8 mouse cellular contexts compared by ENCODE assay signal in the genomic region with DNA sequence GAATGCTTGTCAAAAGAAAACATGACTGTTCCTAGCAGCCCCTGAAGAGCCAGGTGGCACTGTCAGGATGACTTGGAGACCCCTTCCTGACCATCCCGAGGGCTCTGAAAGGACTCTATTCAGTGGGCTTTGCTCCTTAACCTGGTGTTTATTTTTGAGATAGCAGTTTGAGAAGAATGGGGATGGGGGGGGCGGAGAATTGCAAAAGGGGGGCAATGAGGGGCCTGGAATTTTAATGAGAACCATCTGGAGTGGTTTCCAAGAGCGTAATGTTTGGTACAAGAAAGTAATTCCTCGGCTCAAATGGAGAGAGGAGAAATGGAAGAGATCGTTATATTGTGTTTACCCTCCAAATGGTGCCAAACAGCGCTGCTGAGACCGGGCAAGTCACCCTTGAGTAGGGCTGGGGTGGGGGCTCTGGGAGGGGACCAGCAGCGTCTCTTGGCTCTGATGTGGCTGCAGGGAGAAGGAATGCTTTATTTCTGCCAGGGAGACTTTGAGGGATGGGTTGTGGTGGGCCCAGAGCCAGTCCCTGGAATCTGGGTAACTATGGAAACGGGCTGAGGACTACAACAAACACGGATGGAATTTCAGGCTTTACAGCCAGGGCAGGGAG. TPM values are rescaled to one million over a fixed set of nuclear protein-coding genes. Genes with fewer than 3 reads are reported as not detected.
A peak's percentile ranks its signal among the peaks of the same experiment; 100 is the strongest.
DNase-seq lines count a peak whose midpoint lies in the region; ATAC-seq lines count a peak whose summit lies in the region.

No protein-coding gene starts in this region.

- WGBS in forebrain, embryonic 16.5 days = 1% methylated on average over 10 of the region's 10 CpGs
- WGBS in limb, embryonic 11.5 days = under 1% methylated on average over 10 of the region's 10 CpGs
- 7% methylated on average over 10 of the region's 10 CpGs for WGBS in midbrain, embryonic 14.5 days

- no peaks in the 10 kb centered on the region for H3K27me3 ChIP-seq in forebrain, embryonic 16.5 days (replicated peaks; ENCODE audit: control insufficient read depth, insufficient read depth, low read length)
- H3K27me3 ChIP-seq in limb, embryonic 11.5 days (ENCODE audit: control insufficient read depth, insufficient read depth, low read length) = no peaks in the 10 kb centered on the region
- no peaks in the 10 kb centered on the region for H3K27me3 ChIP-seq in midbrain, embryonic 14.5 days (ENCODE audit: control insufficient read depth, insufficient read depth, low read length)

- H3K36me3 ChIP-seq in forebrain, embryonic 16.5 days (ENCODE audit: control insufficient read depth, insufficient read depth) = no peaks in the 10 kb centered on the region
- no peaks in the 10 kb centered on the region for H3K36me3 ChIP-seq in limb, embryonic 11.5 days (ENCODE audit: control insufficient read depth, insufficient read depth, low read length)
- H3K36me3 ChIP-seq in midbrain, embryonic 14.5 days (ENCODE audit: control insufficient read depth, insufficient read depth, low read length) = no peaks in the 10 kb centered on the region

- peak overlapping the region; percentile 73 for H3K27ac ChIP-seq in forebrain, embryonic 16.5 days (ENCODE audit: low read length)
- H3K27ac ChIP-seq in limb, embryonic 11.5 days (replicated peaks; ENCODE audit: low read depth, low read length) = peak overlapping the region; percentile 97
- H3K27ac ChIP-seq in midbrain, embryonic 14.5 days (replicated peaks; ENCODE audit: low read depth, low read length) = no peak overlapping the region

- peaks cover 23% of the 10 kb centered on the region for H3K4me1 ChIP-seq in forebrain, embryonic 16.5 days (replicated peaks; ENCODE audit: control insufficient read depth, insufficient read depth, low read length)
- H3K4me1 ChIP-seq in limb, embryonic 11.5 days (ENCODE audit: control insufficient read depth, insufficient read depth, low read length) = peaks cover 33% of the 10 kb centered on the region
- H3K4me1 ChIP-seq in midbrain, embryonic 14.5 days (ENCODE audit: control insufficient read depth, insufficient read depth, low read length) = peaks cover 21% of the 10 kb centered on the region

- H3K4me2 ChIP-seq in forebrain, embryonic 16.5 days (ENCODE audit: low read length) = peak overlapping the region; percentile 47
- H3K4me2 ChIP-seq in limb, embryonic 11.5 days (ENCODE audit: low read depth, severe bottlenecking) = peak overlapping the region; percentile 43
- peak overlapping the region; percentile 4 for H3K4me2 ChIP-seq in midbrain, embryonic 14.5 days (ENCODE audit: low read length)

- no peaks in the 10 kb centered on the region for H3K9me3 ChIP-seq in forebrain, embryonic 16.5 days (ENCODE audit: control insufficient read depth, low read length)
- no peaks in the 10 kb centered on the region for H3K9me3 ChIP-seq in limb, embryonic 11.5 days (ENCODE audit: control insufficient read depth, low read length)
- H3K9me3 ChIP-seq in midbrain, embryonic 14.5 days (ENCODE audit: control insufficient read depth, low read length) = no peaks in the 10 kb centered on the region

- no peak overlapping the region for H3K9ac ChIP-seq in forebrain, embryonic 16.5 days (replicated peaks; ENCODE audit: low read depth, low read length)
- peak overlapping the region; percentile 55 for H3K9ac ChIP-seq in limb, embryonic 11.5 days (ENCODE audit: low read length)
- no peak overlapping the region for H3K9ac ChIP-seq in midbrain, embryonic 14.5 days (replicated peaks; ENCODE audit: low read length)

- DNase-seq in 3T3-L1 (ENCODE audit: low read depth, low spot score) = peak; percentile 93
- peak; percentile 71 for DNase-seq in adrenal gland, postnatal 10 days
- DNase-seq in heart, postnatal 4 days = peak; percentile 78
- peak; percentile 83 for DNase-seq in limb, embryonic 11.5 days (ENCODE audit: low spot score)
- DNase-seq in midbrain, embryonic 14.5 days = peak; percentile 80
- DNase-seq in thymus, postnatal 10 days (ENCODE audit: low spot score in 2 of 2) = no peak
- DNase-seq in spleen, postnatal 4 days (ENCODE audit: low spot score in 2 of 2) = no peak

- peak; percentile 95 for ATAC-seq in forebrain, embryonic 16.5 days
- ATAC-seq in limb, embryonic 11.5 days (ENCODE audit: insufficient number of reproducible peaks, low FRiP score, low TSS enrichment, low read depth) = peak; percentile 83
- ATAC-seq in midbrain, embryonic 14.5 days (ENCODE audit: low FRiP score, low TSS enrichment) = peak; percentile 82

- peak overlapping the region; percentile 15; the same call in 1 of the 2 replicates for H3K4me3 ChIP-seq in forebrain, embryonic 16.5 days (replicated peaks; ENCODE audit: low read length)
- peak overlapping the region; percentile 12 for H3K4me3 ChIP-seq in limb, embryonic 11.5 days (ENCODE audit: low read depth, low read length)
- H3K4me3 ChIP-seq in midbrain, embryonic 14.5 days (replicated peaks; ENCODE audit: low read depth, low read length) = no peak overlapping the region

RNA-seq across cellular contexts. Expression of a gene that starts 17.3 kb away (rescaled TPM):
- total RNA-seq in adrenal gland, postnatal 10 days (2021) = 10 to 100 TPM; 31.1 TPM
- 43.7 and 50.3 TPM in 2 replicates for polyA plus RNA-seq in forebrain, embryonic 16.5 days (2015; fragmentation: Nextera tagmentation; extraction: Ambion mirVana)
- total RNA-seq in heart, postnatal 4 days (2021) = 10 to 100 TPM; 42.4 to 47.6 TPM
- polyA plus RNA-seq in limb, embryonic 11.5 days (2014; fragmentation: Nextera tagmentation; extraction: Ambion mirVana) = 45.8 and 47.7 TPM in 2 replicates
- polyA plus RNA-seq in midbrain, embryonic 14.5 days (2014; fragmentation: Nextera tagmentation; extraction: Ambion mirVana) = 32.7 and 44.4 TPM in 2 replicates

RNA-seq across cellular contexts. Expression of a gene that starts 17.5 kb away (rescaled TPM):
- total RNA-seq in adrenal gland, postnatal 10 days (2021) = 100 to 1,000 TPM; 291 to 319 TPM
- 109 and 111 TPM in 2 replicates for polyA plus RNA-seq in forebrain, embryonic 16.5 days (2015; fragmentation: Nextera tagmentation; extraction: Ambion mirVana)
- total RNA-seq in heart, postnatal 4 days (2021) = 100 to 1,000 TPM; 280 to 292 TPM
- 179 and 180 TPM in 2 replicates for polyA plus RNA-seq in limb, embryonic 11.5 days (2014; fragmentation: Nextera tagmentation; extraction: Ambion mirVana)
- 151 and 180 TPM in 2 replicates for polyA plus RNA-seq in midbrain, embryonic 14.5 days (2014; fragmentation: Nextera tagmentation; extraction: Ambion mirVana)

Comparison
In these comparisons a context has a peak if more than half of its experiments do, and no peak if none do; other contexts are left out.
1. DNase-seq: peak in 3T3-L1 (single experiment), adrenal gland, postnatal 10 days (single experiment), heart, postnatal 4 days (single experiment), limb, embryonic 11.5 days (single experiment) and midbrain, embryonic 14.5 days (single experiment); none in thymus, postnatal 10 days (0 of 2) and spleen, postnatal 4 days (0 of 2).
2. Peak in every context shown above with its lines, with median percentiles within 50 percentile points of each other: ATAC-seq and H3K4me2 ChIP-seq.